Mouse (Mus musculus): ENCODE results near the gene Zcchc4.

GRCm38 (mm10) chr5:52775237-52775636 lies at the start of gene Zcchc4:
- TF ChIP-seq POLR2A (IDR thresholded peaks at IDR 0.05; ENCODE audit: insufficient read length, low read depth) (no peak), USF1 (IDR thresholded peaks at IDR 0.05; ENCODE audit: low read depth) (no peak), MYOD1 (IDR thresholded peaks at IDR 0.05; ENCODE audit: control insufficient read depth in 1 of 3, insufficient read length in 2 of 3, low read depth in 2 of 3) (no peak), TCF12 (IDR thresholded peaks at IDR 0.05; ENCODE audit: insufficient read depth, poor library complexity, severe bottlenecking) (no peak)
